Mouse (Mus musculus): Measurements from ENCODE around the gene Elmo1. TPM values are rescaled to one million over a fixed set of nuclear protein-coding genes. Genes with fewer than 3 reads are reported as not detected.

The Elmo1 gene
- total and polyA plus RNA-seq, 3 experiments: 0.16 to 5.3 TPM; not detected in 1

GRCm38 (mm10) chr13:20392824-20393598 lies 302.6 kb downstream of the Elmo1 start:
- Histone ChIP-seq H3K4me1 (ENCODE audit: insufficient read depth, low read depth, low read length) (no peaks in the 10 kb centered on the region), H3K36me3 (replicated peaks) (no peaks in the 10 kb centered on the region), H3K4me3 (ENCODE audit: low read depth, low read length) (no peak overlapping the region), H3K9me3 (replicated peaks) (no peaks in the 10 kb centered on the region), H3K27me3 (ENCODE audit: insufficient read depth, low read length) (no peaks in the 10 kb centered on the region)
- no peak for TF ChIP-seq CTCF (IDR thresholded peaks at IDR 0.05; ENCODE audit: low read depth, low read length)
- TF ChIP-seq TAL1 (conservative IDR thresholded peaks at IDR 0.05; ENCODE audit: low read depth, low read length): no peak
- TF ChIP-seq GATA1 (IDR thresholded peaks at IDR 0.05; ENCODE audit: borderline replicate concordance, low read length): no peak
- TF ChIP-seq GATA2 (IDR thresholded peaks at IDR 0.05; ENCODE audit: borderline replicate concordance, low read depth, low read length): no peak
- TF ChIP-seq POLR2AphosphoS5 (IDR thresholded peaks at IDR 0.05; ENCODE audit: insufficient replicate concordance, low read depth, low read length): no peak
- DNase-seq (ENCODE audit: low spot score): no peak
- ATAC-seq (ENCODE audit: extremely low read depth, insufficient number of reproducible peaks, low FRiP score, poor library complexity, severe bottlenecking): no peak

DNA sequence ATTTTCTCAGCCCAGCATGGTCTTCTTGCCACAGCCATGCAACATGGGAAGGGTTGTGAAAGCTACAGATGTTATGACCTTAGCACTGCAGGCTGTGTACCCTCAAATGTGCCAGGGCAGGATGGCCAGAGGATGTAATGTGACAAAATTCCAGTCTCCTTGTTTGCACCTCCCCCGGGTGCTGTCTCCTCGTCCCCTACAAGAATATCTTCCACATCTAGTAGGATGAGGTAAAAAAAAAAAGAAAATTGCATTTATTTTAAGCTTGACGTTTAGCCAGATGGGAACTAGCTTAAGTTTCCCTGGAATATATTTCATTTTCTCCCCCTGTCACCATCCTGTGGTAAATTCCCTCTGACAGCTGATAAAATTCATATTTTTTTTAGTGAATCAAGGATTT lies 307.3 kb downstream of the Elmo1 start:
- TF ChIP-seq TAL1 (conservative IDR thresholded peaks at IDR 0.05; ENCODE audit: low read depth, low read length): no peak
- TF ChIP-seq GATA2 (IDR thresholded peaks at IDR 0.05; ENCODE audit: borderline replicate concordance, low read depth, low read length): no peak
- TF ChIP-seq GATA1 (IDR thresholded peaks at IDR 0.05; ENCODE audit: borderline replicate concordance, low read length): no peak
- TF ChIP-seq CTCF (IDR thresholded peaks at IDR 0.05; ENCODE audit: low read depth, low read length): no peak
- TF ChIP-seq POLR2AphosphoS5 (IDR thresholded peaks at IDR 0.05; ENCODE audit: insufficient replicate concordance, low read depth, low read length): no peak
- H3K36me3 ChIP-seq (replicated peaks): no peaks in the 10 kb centered on the region
- no peak overlapping the region for H3K4me3 ChIP-seq (ENCODE audit: low read depth, low read length)
- DNase-seq (ENCODE audit: low spot score): no peak
- no peaks in the 10 kb centered on the region for H3K27me3 ChIP-seq (ENCODE audit: insufficient read depth, low read length)
- no peaks in the 10 kb centered on the region for H3K4me1 ChIP-seq (ENCODE audit: insufficient read depth, low read depth, low read length)
- ATAC-seq (ENCODE audit: extremely low read depth, insufficient number of reproducible peaks, low FRiP score, poor library complexity, severe bottlenecking): no peak
- H3K9me3 ChIP-seq (replicated peaks): no peaks in the 10 kb centered on the region

GRCm38 (mm10) chr13:20398311-20398710 lies 307.9 kb downstream of the Elmo1 start:
- no peaks in the 10 kb centered on the region for H3K36me3 ChIP-seq (replicated peaks)
- H3K9me3 ChIP-seq (replicated peaks): no peaks in the 10 kb centered on the region
- DNase-seq (ENCODE audit: low spot score) (no peak), ATAC-seq (ENCODE audit: extremely low read depth, insufficient number of reproducible peaks, low FRiP score, poor library complexity, severe bottlenecking) (no peak)
- no peaks in the 10 kb centered on the region for H3K27me3 ChIP-seq (ENCODE audit: insufficient read depth, low read length)
- H3K4me1 ChIP-seq (ENCODE audit: insufficient read depth, low read depth, low read length): no peaks in the 10 kb centered on the region
- H3K4me3 ChIP-seq (ENCODE audit: low read depth, low read length): no peak overlapping the region
- TF ChIP-seq CTCF (IDR thresholded peaks at IDR 0.05; ENCODE audit: low read depth, low read length): no peak
- TF ChIP-seq GATA1 (IDR thresholded peaks at IDR 0.05; ENCODE audit: borderline replicate concordance, low read length): no peak
- no peak for TF ChIP-seq POLR2AphosphoS5 (IDR thresholded peaks at IDR 0.05; ENCODE audit: insufficient replicate concordance, low read depth, low read length)
- no peak for TF ChIP-seq GATA2 (IDR thresholded peaks at IDR 0.05; ENCODE audit: borderline replicate concordance, low read depth, low read length)
- no peak for TF ChIP-seq TAL1 (conservative IDR thresholded peaks at IDR 0.05; ENCODE audit: low read depth, low read length)

DNA sequence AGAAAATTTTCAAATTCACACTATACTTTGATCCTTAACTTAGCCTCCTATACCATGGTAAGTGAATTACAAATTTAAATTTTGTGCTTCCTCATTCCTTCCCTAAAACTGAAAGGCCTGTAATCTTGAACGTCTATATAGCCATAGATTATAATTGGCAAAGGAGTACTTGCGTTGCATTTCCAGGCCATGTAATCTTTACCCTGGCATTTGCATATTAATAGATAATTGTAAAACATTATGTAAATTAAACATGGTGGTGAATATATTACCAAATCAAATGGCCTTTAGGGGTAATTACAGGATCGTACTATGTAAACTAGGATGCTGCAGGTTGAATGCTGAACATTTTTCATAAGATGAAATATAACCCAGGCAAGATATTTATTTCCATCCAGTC lies 314.1 kb downstream of the Elmo1 start:
- no peak for TF ChIP-seq POLR2AphosphoS5 (IDR thresholded peaks at IDR 0.05; ENCODE audit: insufficient replicate concordance, low read depth, low read length)
- no peak for TF ChIP-seq GATA1 (IDR thresholded peaks at IDR 0.05; ENCODE audit: borderline replicate concordance, low read length)
- TF ChIP-seq CTCF (IDR thresholded peaks at IDR 0.05; ENCODE audit: low read depth, low read length): no peak
- no peak for TF ChIP-seq GATA2 (IDR thresholded peaks at IDR 0.05; ENCODE audit: borderline replicate concordance, low read depth, low read length)
- TF ChIP-seq TAL1 (conservative IDR thresholded peaks at IDR 0.05; ENCODE audit: low read depth, low read length): no peak
- H3K9me3 ChIP-seq (replicated peaks): no peaks in the 10 kb centered on the region
- H3K36me3 ChIP-seq (replicated peaks): no peaks in the 10 kb centered on the region
- no peak for ATAC-seq (ENCODE audit: extremely low read depth, insufficient number of reproducible peaks, low FRiP score, poor library complexity, severe bottlenecking)
- H3K4me3 ChIP-seq (ENCODE audit: low read depth, low read length): no peak overlapping the region
- no peaks in the 10 kb centered on the region for H3K27me3 ChIP-seq (ENCODE audit: insufficient read depth, low read length)
- H3K4me1 ChIP-seq (ENCODE audit: insufficient read depth, low read depth, low read length): no peaks in the 10 kb centered on the region
- no peak for DNase-seq (ENCODE audit: low spot score)

GRCm38 (mm10) chr13:20406470-20407213 lies 316.2 kb downstream of the Elmo1 start:
- no peak for DNase-seq (ENCODE audit: low spot score)
- H3K4me1 ChIP-seq (ENCODE audit: insufficient read depth, low read depth, low read length): no peaks in the 10 kb centered on the region
- no peak overlapping the region for H3K4me3 ChIP-seq (ENCODE audit: low read depth, low read length)
- no peak for TF ChIP-seq POLR2AphosphoS5 (IDR thresholded peaks at IDR 0.05; ENCODE audit: insufficient replicate concordance, low read depth, low read length)
- no peak for TF ChIP-seq GATA2 (IDR thresholded peaks at IDR 0.05; ENCODE audit: borderline replicate concordance, low read depth, low read length)
- TF ChIP-seq CTCF (IDR thresholded peaks at IDR 0.05; ENCODE audit: low read depth, low read length): no peak
- TF ChIP-seq GATA1 (IDR thresholded peaks at IDR 0.05; ENCODE audit: borderline replicate concordance, low read length): no peak
- TF ChIP-seq TAL1 (conservative IDR thresholded peaks at IDR 0.05; ENCODE audit: low read depth, low read length): no peak
- no peaks in the 10 kb centered on the region for H3K36me3 ChIP-seq (replicated peaks)
- no peaks in the 10 kb centered on the region for H3K27me3 ChIP-seq (ENCODE audit: insufficient read depth, low read length)
- no peaks in the 10 kb centered on the region for H3K9me3 ChIP-seq (replicated peaks)
- no peak for ATAC-seq (ENCODE audit: extremely low read depth, insufficient number of reproducible peaks, low FRiP score, poor library complexity, severe bottlenecking)
